In the genomic region with DNA sequence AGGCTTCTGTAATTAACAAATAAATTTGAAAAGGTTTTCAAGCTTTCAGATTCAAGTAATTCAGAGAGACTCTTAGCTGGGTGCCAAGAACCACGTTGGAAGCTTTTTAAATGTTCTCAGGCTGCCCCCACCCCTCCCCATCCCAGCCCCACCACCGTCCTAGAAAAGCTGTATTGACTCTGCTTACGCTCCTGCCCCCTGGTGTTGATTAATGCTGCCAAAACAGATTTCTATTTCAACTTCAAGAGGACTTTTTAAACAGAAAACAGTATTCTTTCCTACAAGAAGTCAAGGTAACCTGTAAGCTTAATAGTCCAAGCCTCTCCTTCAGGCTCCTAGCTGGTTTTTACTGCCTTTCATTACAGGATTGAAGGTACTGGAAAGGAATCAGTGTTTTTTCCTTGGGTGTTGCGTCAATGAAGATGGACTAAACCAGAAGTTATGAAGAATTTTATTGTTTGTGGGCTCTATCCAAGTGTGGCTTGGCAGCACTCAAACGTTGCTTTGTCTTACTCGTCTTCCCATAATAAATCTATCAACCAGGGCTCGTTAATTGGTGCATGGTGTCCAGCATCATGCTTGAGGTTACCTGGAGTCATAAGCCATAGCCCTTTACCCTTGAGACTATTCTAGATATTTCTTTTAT, we compare ENCODE assay signal across 12 mouse cellular contexts. TPM values are rescaled to one million over a fixed set of nuclear protein-coding genes. Genes with fewer than 3 reads are reported as not detected.
DNase-seq lines count a peak whose midpoint lies in the region; ATAC-seq and TF ChIP-seq lines count a peak whose summit lies in the region.
"Had no signal": no experiment of that assay in that cellular context is flagged by ENCODE, and none has a peak within 500 bp of the region (broad histone marks: within the 10 kb centered on the region; RNA-seq: fewer than 3 reads in every experiment).

No protein-coding gene starts in this region.

- H3K9ac ChIP-seq in heart, embryonic 11.5 days (ENCODE audit: low read depth, low read length): no peak overlapping the region
- no peak overlapping the region for H3K9ac ChIP-seq in liver, adult 2 months (ENCODE audit: low read depth, low read length)
- H3K9ac ChIP-seq in lung, postnatal 0 days (replicated peaks; ENCODE audit: low read depth): no peak overlapping the region
- no peak overlapping the region for H3K9ac ChIP-seq in forebrain, embryonic 12.5 days
- H3K9ac ChIP-seq: hindbrain, embryonic 15.5 days; neural tube, embryonic 15.5 days had no signal

- 50% methylated on average over 7 of the region's 7 CpGs for WGBS in heart, embryonic 11.5 days (ENCODE audit: insufficient replicate concordance)
- 56% methylated on average over 7 of the region's 7 CpGs for WGBS in liver, adult 2 months
- WGBS in lung, postnatal 0 days: 46% methylated on average over 7 of the region's 7 CpGs
- WGBS in forebrain, embryonic 12.5 days: 61% methylated on average over 7 of the region's 7 CpGs

- no peaks in the 10 kb centered on the region; the same call in 1 of the 2 replicates for H3K79me2 ChIP-seq in liver, adult 2 months (ENCODE audit: control insufficient read depth, insufficient read depth, low read length)

- H3K27me3 ChIP-seq in heart, embryonic 11.5 days (ENCODE audit: control insufficient read depth, insufficient read depth, low read length): no peaks in the 10 kb centered on the region
- H3K27me3 ChIP-seq in liver, adult 2 months (ENCODE audit: control insufficient read depth, insufficient read depth, low read length): no peaks in the 10 kb centered on the region
- no peaks in the 10 kb centered on the region for H3K27me3 ChIP-seq in lung, postnatal 0 days (replicated peaks; ENCODE audit: insufficient read depth, low read length)
- H3K27me3 ChIP-seq in forebrain, embryonic 12.5 days: peaks cover 5% of the 10 kb centered on the region; the same call in 1 of the 2 replicates
- H3K27me3 ChIP-seq: hindbrain, embryonic 15.5 days; neural tube, embryonic 15.5 days had no signal

- DNase-seq in heart, adult 8-10 months (ENCODE audit: low spot score): peak; percentile 46
- DNase-seq in liver, adult 2 months (ENCODE audit: extremely low read depth, low read depth, low spot score): peak; percentile 43
- no peak for DNase-seq in liver
- DNase-seq in Muller cell, postnatal 12 days (ENCODE audit: inconsistent ontology term): peak; percentile 38
- DNase-seq in lung, postnatal 0 days (ENCODE audit: low spot score): peak; percentile 57
- no peak for DNase-seq in thymus, postnatal 36 days
- DNase-seq: cerebellum, adult 11 months had no signal

- TF ChIP-seq CTCF in liver, adult 2 months (IDR thresholded peaks at IDR 0.05; ENCODE audit: low read depth, low read length): peak; percentile 43
- TF ChIP-seq CTCF in lung, postnatal 0 days (IDR thresholded peaks at IDR 0.05): peak; percentile 64

- TF ChIP-seq POLR2A in liver, adult 2 months (IDR thresholded peaks at IDR 0.05; ENCODE audit: extremely low read depth, insufficient read depth, low read length): no peak

- TF ChIP-seq EP300 in lung, postnatal 0 days (IDR thresholded peaks at IDR 0.05): no peak

- no peak overlapping the region for H3K4me3 ChIP-seq in heart, embryonic 11.5 days (ENCODE audit: low read depth, low read length)
- no peak overlapping the region for H3K4me3 ChIP-seq in liver, adult 2 months (ENCODE audit: insufficient read depth, low read depth, low read length)
- no peak overlapping the region for H3K4me3 ChIP-seq in lung, postnatal 0 days (ENCODE audit: low read depth, low read length)
- no peak overlapping the region for H3K4me3 ChIP-seq in forebrain, embryonic 12.5 days (replicated peaks)
- H3K4me3 ChIP-seq: hindbrain, embryonic 15.5 days; neural tube, embryonic 15.5 days had no signal

- no peaks in the 10 kb centered on the region for H3K36me3 ChIP-seq in heart, embryonic 11.5 days (ENCODE audit: control insufficient read depth, insufficient read depth, low read length)
- H3K36me3 ChIP-seq in liver, adult 2 months (ENCODE audit: control insufficient read depth, insufficient read depth, low read length): no peaks in the 10 kb centered on the region
- no peaks in the 10 kb centered on the region for H3K36me3 ChIP-seq in lung, postnatal 0 days (ENCODE audit: insufficient read depth, low read length)
- H3K36me3 ChIP-seq in forebrain, embryonic 12.5 days (replicated peaks): no peaks in the 10 kb centered on the region
- H3K36me3 ChIP-seq: hindbrain, embryonic 15.5 days; neural tube, embryonic 15.5 days had no signal

- no peaks in the 10 kb centered on the region for H3K9me3 ChIP-seq in heart, embryonic 11.5 days (replicated peaks; ENCODE audit: control insufficient read depth, low read length)
- no peaks in the 10 kb centered on the region for H3K9me3 ChIP-seq in lung, postnatal 0 days (ENCODE audit: low read length)
- H3K9me3 ChIP-seq in forebrain, embryonic 12.5 days: no peaks in the 10 kb centered on the region
- H3K9me3 ChIP-seq: hindbrain, embryonic 15.5 days; neural tube, embryonic 15.5 days had no signal

- no peaks in the 10 kb centered on the region for H3K4me1 ChIP-seq in heart, embryonic 11.5 days (ENCODE audit: control insufficient read depth, insufficient read depth, low read length)
- H3K4me1 ChIP-seq in liver, adult 2 months (ENCODE audit: control insufficient read depth, insufficient read depth, low read length): peaks cover 2% of the 10 kb centered on the region; the same call in 1 of the 2 replicates
- H3K4me1 ChIP-seq in lung, postnatal 0 days (ENCODE audit: insufficient read depth, low read depth, low read length): peaks cover 10% of the 10 kb centered on the region; the same call in 1 of the 2 replicates
- H3K4me1 ChIP-seq in forebrain, embryonic 12.5 days: peaks cover 7% of the 10 kb centered on the region

- H3K4me2 ChIP-seq in heart, embryonic 11.5 days: no peak overlapping the region
- no peak overlapping the region for H3K4me2 ChIP-seq in lung, postnatal 0 days (replicated peaks; ENCODE audit: low read depth, low read length)
- H3K4me2 ChIP-seq in forebrain, embryonic 12.5 days: no peak overlapping the region
- H3K4me2 ChIP-seq: hindbrain, embryonic 15.5 days; neural tube, embryonic 15.5 days had no signal

- no peak overlapping the region for H3K27ac ChIP-seq in heart, embryonic 11.5 days (ENCODE audit: low read depth, low read length)
- H3K27ac ChIP-seq in liver, adult 2 months (replicated peaks; ENCODE audit: insufficient read depth, low read depth, low read length): no peak overlapping the region
- no peak overlapping the region for H3K27ac ChIP-seq in lung, postnatal 0 days (ENCODE audit: low read length)
- H3K27ac ChIP-seq in forebrain, embryonic 12.5 days: no peak overlapping the region
- H3K27ac ChIP-seq: hindbrain, embryonic 15.5 days; macrophage; neural tube, embryonic 15.5 days had no signal

- no peak for ATAC-seq in heart, embryonic 11.5 days (replicated peaks; ENCODE audit: insufficient number of reproducible peaks, low FRiP score, low TSS enrichment)
- ATAC-seq in lung, postnatal 0 days: no peak
- ATAC-seq in forebrain, embryonic 12.5 days (ENCODE audit: low FRiP score): no peak

RNA-seq across cellular contexts. Expression of a gene that starts 3.2 kb away (rescaled TPM):
- 100 to 1,000 TPM in 2 of 4 experiments, 10 to 100 TPM in 2; 82.2 to 179 (median 102) TPM for total RNA-seq in heart, adult 8-10 months (2022)
- polyA plus RNA-seq in heart, embryonic 11.5 days (2014; fragmentation: Nextera tagmentation; extraction: Ambion mirVana): 58.4 and 72.9 TPM in 2 replicates
- 30.1 and 39.9 TPM in 2 replicates for total RNA-seq in liver, adult 2 months (2014; rRNA removed)
- 23.3 and 40.1 TPM in 2 replicates for polyA plus RNA-seq in liver, adult 2 months (2012; rRNA removed)
- 39.4 and 51.4 TPM in 2 replicates for polyA plus RNA-seq in lung, postnatal 0 days (2015; fragmentation: Nextera tagmentation; extraction: Ambion mirVana)
- 2.4 and 2.5 TPM in 2 replicates for polyA plus RNA-seq in forebrain, embryonic 12.5 days (2016; fragmentation: Nextera tagmentation; extraction: Ambion mirVana)

Comparison
In these comparisons a context has a peak if more than half of its experiments do, and no peak if none do; other contexts are left out.
1. DNase-seq: peak in heart, adult 8-10 months (single experiment), liver, adult 2 months (single experiment), Muller cell, postnatal 12 days (single experiment) and lung, postnatal 0 days (single experiment); none in liver (single experiment) and thymus, postnatal 36 days (0 of 2).